Comparison of ENCODE assay signal across 13 mouse cellular contexts in genomic region chr12:70729961-70730360, GRCm38 (mm10).
DNase-seq lines count a peak whose midpoint lies in the region; ATAC-seq and TF ChIP-seq lines count a peak whose summit lies in the region.
"Had no signal": no experiment of that assay in that cellular context is flagged by ENCODE, and none has a peak within 500 bp of the region (broad histone marks: within the 10 kb centered on the region; RNA-seq: fewer than 3 reads in every experiment).

No protein-coding gene starts in this region.

- TF ChIP-seq EP300 in liver, embryonic 14.5 days (IDR thresholded peaks at IDR 0.05; ENCODE audit: low read depth), result no peak

- H3K36me3 ChIP-seq in liver, embryonic 14.5 days (replicated peaks; ENCODE audit: control insufficient read depth, insufficient read depth, low read depth), result no peaks in the 10 kb centered on the region
- H3K36me3 ChIP-seq: hindbrain, embryonic 12.5 days; limb, embryonic 15.5 days; stomach, embryonic 15.5 days had no signal

- no peaks in the 10 kb centered on the region for H3K27me3 ChIP-seq in liver, embryonic 14.5 days (ENCODE audit: control insufficient read depth, insufficient read depth, low read length)
- H3K27me3 ChIP-seq: hindbrain, embryonic 12.5 days; limb, embryonic 15.5 days; stomach, embryonic 15.5 days had no signal

- no peak for TF ChIP-seq CTCF in liver, embryonic 14.5 days (IDR thresholded peaks at IDR 0.05; ENCODE audit: low read depth)

- DNase-seq in adrenal gland, adult 2 months, result peak; percentile 58
- no peak for DNase-seq in adrenal gland, postnatal 4 days (ENCODE audit: low spot score in 2 of 2)
- peak; percentile 22 for DNase-seq in kidney, postnatal 14 days
- no peak for DNase-seq in kidney, adult 9 months
- DNase-seq in embryo, embryonic 10 days (ENCODE audit: low spot score), result peak; percentile 74
- peak in 2 of 3 experiments; percentile 13 to 19 for DNase-seq in liver, embryonic 14.5 days (ENCODE audit: low read depth in 3 of 3, low spot score in 3 of 3)
- DNase-seq in layer of hippocampus, adult 18-20 months (ENCODE audit: low spot score in 2 of 2), result no peak
- DNase-seq: cerebellum, adult 2 months; right cerebral cortex, postnatal 25 days had no signal

- peak; percentile 53; the same call in 1 of the 2 replicates for ATAC-seq in liver, embryonic 14.5 days (ENCODE audit: insufficient read depth)
- no peak for ATAC-seq in erythroid progenitor cell, adult 5-6 weeks (replicated peaks; ENCODE audit: low FRiP score, poor library complexity, severe bottlenecking)

- no peak overlapping the region for H3K4me2 ChIP-seq in liver, embryonic 14.5 days (ENCODE audit: low read depth)
- H3K4me2 ChIP-seq: hindbrain, embryonic 12.5 days; limb, embryonic 15.5 days; stomach, embryonic 15.5 days had no signal

- H3K4me3 ChIP-seq in liver, embryonic 14.5 days (ENCODE audit: insufficient read depth in 1 of 2, low read depth in 2 of 2, low read length in 2 of 2), result no peak overlapping the region
- H3K4me3 ChIP-seq: hindbrain, embryonic 12.5 days; limb, embryonic 15.5 days; stomach, embryonic 15.5 days had no signal

- H3K9ac ChIP-seq in liver, embryonic 14.5 days (replicated peaks), result no peak overlapping the region
- H3K9ac ChIP-seq: hindbrain, embryonic 12.5 days; limb, embryonic 15.5 days; stomach, embryonic 15.5 days had no signal

- 44% methylated on average over 6 of the region's 6 CpGs for WGBS in liver, embryonic 14.5 days (ENCODE audit: insufficient replicate concordance)

- H3K9me3 ChIP-seq in liver, embryonic 14.5 days (ENCODE audit: control insufficient read depth, low read length), result no peaks in the 10 kb centered on the region
- H3K9me3 ChIP-seq: hindbrain, embryonic 12.5 days; limb, embryonic 15.5 days; stomach, embryonic 15.5 days had no signal

- H3K27ac ChIP-seq in liver, embryonic 14.5 days, result no peak overlapping the region
- H3K27ac ChIP-seq: hindbrain, embryonic 12.5 days; limb, embryonic 15.5 days; stomach, embryonic 15.5 days had no signal

- peaks cover 0 to 11% of the 10 kb centered on the region in 2 experiments; a peak in 1 of 4 replicates for H3K4me1 ChIP-seq in liver, embryonic 14.5 days (replicated peaks; ENCODE audit: control insufficient read depth in 2 of 2, insufficient read depth in 2 of 2, low read length in 1 of 2)

Comparison
In these comparisons a context has a peak if more than half of its experiments do, and no peak if none do; other contexts are left out.
1. DNase-seq: peak in adrenal gland, adult 2 months (single experiment), kidney, postnatal 14 days (single experiment), embryo, embryonic 10 days (single experiment) and liver, embryonic 14.5 days (2 of 3); none in adrenal gland, postnatal 4 days (0 of 2), kidney, adult 9 months (single experiment) and layer of hippocampus, adult 18-20 months (0 of 2).